Comparison of ENCODE assay signal across 26 mouse cellular contexts in genomic region chr7:49562404-49562803, GRCm38 (mm10).
DNase-seq lines count a peak whose midpoint lies in the region; ATAC-seq and TF ChIP-seq lines count a peak whose summit lies in the region.
"Had no signal": no experiment of that assay in that cellular context is flagged by ENCODE, and none has a peak within 500 bp of the region (broad histone marks: within the 10 kb centered on the region; RNA-seq: fewer than 3 reads in every experiment).

No protein-coding gene starts in this region.

- no peak for TF ChIP-seq CTCF in layer of hippocampus, adult 2 months (conservative IDR thresholded peaks at IDR 0.05)

- peak overlapping the region; percentile 5; the same call in 1 of the 2 replicates for H3K27ac ChIP-seq in heart, embryonic 12.5 days (ENCODE audit: poor library complexity, severe bottlenecking)
- H3K27ac ChIP-seq in layer of hippocampus, adult 2 months = peak overlapping the region; percentile 63; the same call in 1 of the 2 replicates
- no peak overlapping the region for H3K27ac ChIP-seq in midbrain, embryonic 12.5 days (replicated peaks)
- no peak overlapping the region for H3K27ac ChIP-seq in midbrain, embryonic 14.5 days (replicated peaks; ENCODE audit: low read depth, low read length)
- H3K27ac ChIP-seq: gastrocnemius, adult 2 months; heart, adult 2 months; hindbrain, embryonic 13.5 days; limb, embryonic 13.5 days; lung, embryonic 15.5 days; neural tube, embryonic 13.5 days; stomach, embryonic 15.5 days had no signal

- no peaks in the 10 kb centered on the region for H3K9me3 ChIP-seq in heart, embryonic 12.5 days (replicated peaks)
- H3K9me3 ChIP-seq in midbrain, embryonic 12.5 days = no peaks in the 10 kb centered on the region
- no peaks in the 10 kb centered on the region for H3K9me3 ChIP-seq in midbrain, embryonic 14.5 days (ENCODE audit: control insufficient read depth, low read length)
- H3K9me3 ChIP-seq: hindbrain, embryonic 13.5 days; limb, embryonic 13.5 days; lung, embryonic 15.5 days; neural tube, embryonic 13.5 days; stomach, embryonic 15.5 days had no signal

- WGBS in heart, embryonic 12.5 days = 84% methylated on average over 4 of the region's 4 CpGs
- 91% methylated on average over 4 of the region's 4 CpGs for WGBS in midbrain, embryonic 12.5 days
- 97% methylated on average over 4 of the region's 4 CpGs for WGBS in midbrain, embryonic 14.5 days

- H3K4me2 ChIP-seq in heart, embryonic 12.5 days = no peak overlapping the region
- H3K4me2 ChIP-seq in midbrain, embryonic 12.5 days (replicated peaks) = no peak overlapping the region
- no peak overlapping the region for H3K4me2 ChIP-seq in midbrain, embryonic 14.5 days (ENCODE audit: low read length)
- no peak overlapping the region for H3K4me2 ChIP-seq in myocyte (ENCODE audit: low read depth)
- H3K4me2 ChIP-seq: hindbrain, embryonic 13.5 days; limb, embryonic 13.5 days; liver, embryonic 11.5 days; lung, embryonic 15.5 days; neural tube, embryonic 13.5 days; stomach, embryonic 15.5 days had no signal

- H3K27me3 ChIP-seq in heart, embryonic 12.5 days (replicated peaks) = no peaks in the 10 kb centered on the region
- H3K27me3 ChIP-seq in midbrain, embryonic 12.5 days = no peaks in the 10 kb centered on the region
- H3K27me3 ChIP-seq in midbrain, embryonic 14.5 days (ENCODE audit: control insufficient read depth, insufficient read depth, low read length) = no peaks in the 10 kb centered on the region
- no peaks in the 10 kb centered on the region for H3K27me3 ChIP-seq in myocyte (ENCODE audit: control insufficient read depth, insufficient read depth, insufficient read length)
- H3K27me3 ChIP-seq: hindbrain, embryonic 13.5 days; limb, embryonic 13.5 days; lung, embryonic 15.5 days; neural tube, embryonic 13.5 days; stomach, embryonic 15.5 days had no signal

- TF ChIP-seq POLR2A in myocyte (IDR thresholded peaks at IDR 0.05; ENCODE audit: insufficient read length, low read depth) = no peak

- intact Hi-C loops in heart, postnatal 14 days (cut with DNase I) = no loop called here

- ATAC-seq in heart, embryonic 12.5 days (ENCODE audit: insufficient number of reproducible peaks, low FRiP score) = no peak
- ATAC-seq in midbrain, embryonic 12.5 days (ENCODE audit: low FRiP score, low read depth) = 0 out of 2 replicates have a peak, but pooled peaks have one; percentile 30
- no peak for ATAC-seq in midbrain, embryonic 14.5 days (ENCODE audit: low FRiP score, low TSS enrichment)
- ATAC-seq: forebrain, embryonic 16.5 days; intestine, postnatal 0 days had no signal

- H3K9ac ChIP-seq in heart, embryonic 12.5 days = no peak overlapping the region
- H3K9ac ChIP-seq in midbrain, embryonic 12.5 days (replicated peaks) = no peak overlapping the region
- no peak overlapping the region; the same call in 1 of the 2 replicates for H3K9ac ChIP-seq in midbrain, embryonic 14.5 days (replicated peaks; ENCODE audit: low read length)
- H3K9ac ChIP-seq: hindbrain, embryonic 13.5 days; limb, embryonic 13.5 days; lung, embryonic 15.5 days; neural tube, embryonic 13.5 days; stomach, embryonic 15.5 days had no signal

- no peaks in the 10 kb centered on the region for H3K79me2 ChIP-seq in myocyte (ENCODE audit: control insufficient read depth, insufficient read depth)

- no peak for DNase-seq in heart, postnatal 14 days
- DNase-seq in layer of hippocampus, adult 2 months (ENCODE audit: low spot score in 2 of 2) = no peak
- no peak for DNase-seq in layer of hippocampus, adult 18-20 months (ENCODE audit: low spot score in 2 of 2)
- no peak for DNase-seq in midbrain, embryonic 14.5 days
- no peak for DNase-seq in yolk sac, embryonic 10.5 days (ENCODE audit: low spot score)
- DNase-seq: adrenal gland, postnatal 25 days; gastrocnemius, adult 2 months; gastrocnemius, postnatal 36 days; kidney, adult 9 months; kidney, postnatal 10 days; lung, postnatal 4 days; right cerebral cortex, postnatal 25 days; thymus, postnatal 14 days had no signal

- peaks cover 73% of the 10 kb centered on the region for H3K4me1 ChIP-seq in heart, embryonic 12.5 days (replicated peaks)
- H3K4me1 ChIP-seq in midbrain, embryonic 12.5 days = peaks cover 3% of the 10 kb centered on the region; the same call in 1 of the 2 replicates
- no peaks in the 10 kb centered on the region for H3K4me1 ChIP-seq in midbrain, embryonic 14.5 days (ENCODE audit: control insufficient read depth, insufficient read depth, low read length)

- peaks cover 77% of the 10 kb centered on the region for H3K36me3 ChIP-seq in heart, embryonic 12.5 days
- 0 out of 2 replicates have a peak, but pooled peaks cover 10% of the 10 kb centered on the region for H3K36me3 ChIP-seq in midbrain, embryonic 12.5 days
- H3K36me3 ChIP-seq in midbrain, embryonic 14.5 days (ENCODE audit: control insufficient read depth, insufficient read depth, low read length) = peaks cover 20% of the 10 kb centered on the region; the same call in 1 of the 2 replicates
- no peaks in the 10 kb centered on the region for H3K36me3 ChIP-seq in myocyte (ENCODE audit: control insufficient read depth, insufficient read depth)

- no peak overlapping the region for H3K4me3 ChIP-seq in heart, embryonic 12.5 days
- H3K4me3 ChIP-seq in layer of hippocampus, adult 2 months = no peak overlapping the region
- H3K4me3 ChIP-seq in midbrain, embryonic 12.5 days = no peak overlapping the region
- H3K4me3 ChIP-seq in midbrain, embryonic 14.5 days (replicated peaks; ENCODE audit: low read depth, low read length) = no peak overlapping the region
- no peak overlapping the region for H3K4me3 ChIP-seq in myocyte
- H3K4me3 ChIP-seq: erythroblast, embryonic 14.5 days; gastrocnemius, adult 2 months; heart, adult 2 months; hindbrain, embryonic 13.5 days; limb, embryonic 13.5 days; lung, embryonic 15.5 days; neural tube, embryonic 13.5 days; stomach, embryonic 15.5 days had no signal

- no peak overlapping the region for H3ac ChIP-seq in myocyte (ENCODE audit: control insufficient read depth, insufficient read length)

TF ChIP-seq in myocyte, 11 proteins besides CTCF, POLR2A, EP300 and RAD21:
- no peak for TF ChIP-seq TCF12 (IDR thresholded peaks at IDR 0.05; ENCODE audit: insufficient read depth, poor library complexity, severe bottlenecking)
- peak; percentile 11 for TF ChIP-seq POLR2AphosphoS2 (IDR thresholded peaks at IDR 0.05; ENCODE audit: insufficient read length, low read depth)

Comparison
In these comparisons a context has a peak if more than half of its experiments do, and no peak if none do; other contexts are left out.
1. H3K27ac ChIP-seq: peak in heart, embryonic 12.5 days (single experiment) and layer of hippocampus, adult 2 months (single experiment); none in midbrain, embryonic 12.5 days (single experiment) and midbrain, embryonic 14.5 days (single experiment).